Mouse (Mus musculus) hindbrain, embryonic 12.5 days (tissue): Measurements from ENCODE around the gene Trmt6. TPM values are rescaled to one million over a fixed set of nuclear protein-coding genes. Genes with fewer than 3 reads are reported as not detected.

Experiments used
- ATAC-seq: fragments of 200-750 bp; cut with Nextera tagmentation; 2 replicates; pipeline ENCODE4 v1.8.0; 2017; ENCODE audit warnings: moderate TSS enrichment; ENCODE audit not compliant: low FRiP score
- H3K27ac ChIP-seq: fragments of 300-500 bp; sonication (generic); 2 replicates; pipeline ENCODE4 v1.5.1; 2016; ENCODE audit warnings: mild to moderate bottlenecking
- H3K27me3 ChIP-seq: fragments of 300-500 bp; sonication (generic); 2 replicates; pipeline ENCODE4 v1.6.1; 2016; ENCODE audit warnings: mild to moderate bottlenecking
- H3K36me3 ChIP-seq: fragments of 300-500 bp; sonication (generic); 2 replicates; pipeline ENCODE4 v1.6.1; 2016; ENCODE audit warnings: mild to moderate bottlenecking
- H3K4me1 ChIP-seq: fragments of 300-500 bp; sonication (generic); 2 replicates; pipeline ENCODE4 v1.6.1; 2016
- H3K4me2 ChIP-seq: fragments of 300-500 bp; sonication (generic); replicated peaks from 2 replicates; pipeline ENCODE4 v1.6.1; 2016; ENCODE audit warnings: mild to moderate bottlenecking
- H3K4me3 ChIP-seq: fragments of 300-500 bp; sonication (generic); 2 replicates; pipeline ENCODE4 v1.5.1; 2016; ENCODE audit warnings: mild to moderate bottlenecking
- H3K9ac ChIP-seq: fragments of 300-500 bp; sonication (generic); 2 replicates; pipeline ENCODE4 v1.6.1; 2016; ENCODE audit warnings: mild to moderate bottlenecking, moderate library complexity
- H3K9me3 ChIP-seq: fragments of 300-500 bp; sonication (generic); replicated peaks from 2 replicates; pipeline ENCODE4 v1.6.1; 2016; ENCODE audit warnings: mild to moderate bottlenecking
- WGBS: fragments of 180-500 bp; shearing (Covaris S2); methylation state at CpG from one replicate; pipeline ENCODE4 v1.1.7; 2016; 5-methylcytosine and 5-hydroxymethylcytosine counted together
- polyA plus RNA-seq: library from polyadenylated mRNA; unstranded; fragments of >200 nt; fragmentation: Nextera tagmentation; extraction: Ambion mirVana; gene quantifications from 2 replicates; pipeline ENCODE4 v1.2.1, GENCODE M21; 2016

Trmt6 gene
- polyA plus RNA-seq, 1 experiment from 2014 or later: 30.7 TPM

- no peak overlapping the region for H3K4me2 ChIP-seq
- H3K9ac ChIP-seq: no peak overlapping the region
- WGBS: 88% methylated on average over 7 of the region's 7 CpGs
- no peaks in the 10 kb centered on the region for H3K27me3 ChIP-seq
- H3K4me3 ChIP-seq: no peak overlapping the region
- ATAC-seq: no peak
- no peaks in the 10 kb centered on the region for H3K4me1 ChIP-seq
- H3K27ac ChIP-seq: no peak overlapping the region
- H3K9me3 ChIP-seq: no peaks in the 10 kb centered on the region
- H3K36me3 ChIP-seq: peaks cover 18% of the 10 kb centered on the region
These were observed 21.7 kb downstream of the Trmt6 start for GRCm38 (mm10) chr2:132794204-132794586.

- Histone ChIP-seq H3K36me3 (peaks cover 18% of the 10 kb centered on the region), H3K4me2 (no peak overlapping the region), H3K4me1 (no peaks in the 10 kb centered on the region), H3K27ac (no peak overlapping the region), H3K4me3 (no peak overlapping the region), H3K9ac (no peak overlapping the region), H3K27me3 (no peaks in the 10 kb centered on the region), H3K9me3 (no peaks in the 10 kb centered on the region)
- no peak for ATAC-seq
- 86% methylated on average over 19 of the region's 19 CpGs for WGBS
These were observed 22.2 kb downstream of the Trmt6 start for GRCm38 (mm10) chr2:132793441-132794203.

GRCm38 (mm10) chr2:132784039-132784438 is 31.8 kb downstream of the Trmt6 start:
- Histone ChIP-seq H3K9me3 (no peaks in the 10 kb centered on the region), H3K36me3 (no peaks in the 10 kb centered on the region), H3K27me3 (no peaks in the 10 kb centered on the region), H3K4me3 (no peak overlapping the region), H3K4me1 (peaks cover 7% of the 10 kb centered on the region; the same call in 1 of the 2 replicates), H3K27ac (no peak overlapping the region), H3K9ac (no peak overlapping the region), H3K4me2 (no peak overlapping the region)
- WGBS: 84% methylated on average over 6 of the region's 6 CpGs
- no peak for ATAC-seq

GRCm38 (mm10) chr2:132781439-132782068 is 34.3 kb downstream of the Trmt6 start:
- Histone ChIP-seq H3K36me3 (no peaks in the 10 kb centered on the region), H3K27me3 (no peaks in the 10 kb centered on the region), H3K9ac (peak overlapping the region; percentile 74), H3K27ac (peak overlapping the region; percentile 96), H3K9me3 (no peaks in the 10 kb centered on the region), H3K4me1 (peaks cover 14% of the 10 kb centered on the region), H3K4me2 (peak overlapping the region; percentile 67), H3K4me3 (peak overlapping the region; percentile 44)
- ATAC-seq: peak; percentile 98
- WGBS: 1% methylated on average over 40 of the region's 41 CpGs

- H3K27ac ChIP-seq: peak within 1 kb of the TSS; percentile 96
- H3K9ac ChIP-seq: peak within 1 kb of the TSS; percentile 74
- WGBS: 11% methylated on average over 4 of the region's 4 CpGs
- ATAC-seq: no peak; the same call in 1 of the 2 replicates
- H3K4me2 ChIP-seq: peak within 1 kb of the TSS; percentile 67
- H3K4me1 ChIP-seq: peaks cover 14% of the 10 kb centered on the region
- no peaks in the 10 kb centered on the region for H3K36me3 ChIP-seq
- H3K9me3 ChIP-seq: no peaks in the 10 kb centered on the region
- H3K27me3 ChIP-seq: no peaks in the 10 kb centered on the region
- H3K4me3 ChIP-seq: peak within 1 kb of the TSS; percentile 44
These were observed 34.9 kb downstream of the Trmt6 start, which contains the start of gene Chgb for GRCm38 (mm10) chr2:132780978-132781377. Chgb (plus strand) TSS chr2:132781278.

- 63% methylated on average over 1 of the region's 1 CpGs for WGBS
- no peak overlapping the region for H3K9ac ChIP-seq
- no peak overlapping the region for H3K4me3 ChIP-seq
- H3K4me1 ChIP-seq: no peaks in the 10 kb centered on the region
- H3K27ac ChIP-seq: no peak overlapping the region
- no peaks in the 10 kb centered on the region for H3K36me3 ChIP-seq
- no peak overlapping the region for H3K4me2 ChIP-seq
- H3K9me3 ChIP-seq: no peaks in the 10 kb centered on the region
- no peaks in the 10 kb centered on the region for H3K27me3 ChIP-seq
- no peak for ATAC-seq
These were observed 45.0 kb downstream of the Trmt6 start for GRCm38 (mm10) chr2:132770822-132771221.

- Histone ChIP-seq H3K27me3 (no peaks in the 10 kb centered on the region), H3K36me3 (no peaks in the 10 kb centered on the region), H3K9me3 (no peaks in the 10 kb centered on the region), H3K4me3 (no peak overlapping the region), H3K27ac (no peak overlapping the region), H3K4me1 (no peaks in the 10 kb centered on the region), H3K4me2 (no peak overlapping the region), H3K9ac (no peak overlapping the region)
- WGBS: 70% methylated on average over 5 of the region's 5 CpGs
- ATAC-seq: no peak
These were observed 57.9 kb downstream of the Trmt6 start for GRCm38 (mm10) chr2:132757911-132758310.

Other genes with a start within 250 kb of the Trmt6 start
- 71.0 and 82.5 TPM in 2 replicates for gene Gpcpd1, start 228.3 kb downstream of the Trmt6 start, polyA plus RNA-seq
- gene Shld1, start 129.1 kb downstream of the Trmt6 start, polyA plus RNA-seq: 18.4 and 19.9 TPM in 2 replicates
- 53.8 and 56.2 TPM in 2 replicates for gene Chgb, start 34.8 kb downstream of the Trmt6 start, polyA plus RNA-seq
- gene Mcm8, start 86 bp upstream of the Trmt6 start, polyA plus RNA-seq: 13.1 and 14.3 TPM in 2 replicates
- gene Crls1, start 30.6 kb upstream of the Trmt6 start, polyA plus RNA-seq: 25.1 and 30.2 TPM in 2 replicates
- gene Lrrn4, start 64.8 kb upstream of the Trmt6 start, polyA plus RNA-seq: 0.10 and 0.16 TPM in 2 replicates
- gene Fermt1, start 129.9 kb upstream of the Trmt6 start, polyA plus RNA-seq: 1.8 and 2.0 TPM in 2 replicates